Comparison of ENCODE assay signal across 8 mouse cellular contexts in the genomic region with DNA sequence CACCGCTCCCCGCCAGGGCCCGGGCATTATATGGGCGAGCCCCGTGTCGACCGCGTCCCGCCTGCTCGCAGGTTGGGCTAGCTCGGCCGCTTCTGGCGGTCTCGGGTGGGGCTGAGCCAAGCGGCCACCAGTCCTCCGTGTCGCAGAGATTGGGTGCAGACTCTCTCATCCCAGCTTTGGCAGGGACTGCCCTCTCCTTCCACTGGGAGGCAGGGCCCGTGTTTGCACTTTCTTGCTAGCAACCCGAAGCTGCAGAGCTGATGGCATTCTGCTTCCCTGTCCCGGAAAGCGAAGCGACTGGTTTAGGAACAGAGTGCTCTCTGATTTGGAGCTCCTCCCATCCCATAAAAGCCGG. TPM values are rescaled to one million over a fixed set of nuclear protein-coding genes. Genes with fewer than 3 reads are reported as not detected.
A peak's percentile ranks its signal among the peaks of the same experiment; 100 is the strongest.
DNase-seq lines count a peak whose midpoint lies in the region; ATAC-seq and TF ChIP-seq lines count a peak whose summit lies in the region.

No protein-coding gene starts in this region.

- 0% methylated on average over 23 of the region's 23 CpGs for WGBS in kidney, adult 2 months
- WGBS in forebrain, embryonic 12.5 days = under 1% methylated on average over 23 of the region's 23 CpGs
- under 1% methylated on average over 23 of the region's 23 CpGs for WGBS in liver, embryonic 13.5 days (ENCODE audit: insufficient replicate concordance)
- WGBS in stomach, postnatal 0 days = 1% methylated on average over 23 of the region's 23 CpGs

- peak overlapping the region; percentile 77 for H3K4me3 ChIP-seq in kidney, adult 2 months (ENCODE audit: insufficient read depth, low read depth, low read length)
- H3K4me3 ChIP-seq in forebrain, embryonic 12.5 days (replicated peaks) = peak overlapping the region; percentile 86
- peak overlapping the region; percentile 92 for H3K4me3 ChIP-seq in liver, embryonic 13.5 days (replicated peaks)
- peak overlapping the region; percentile 80 for H3K4me3 ChIP-seq in stomach, postnatal 0 days (ENCODE audit: low read depth, low read length)

- TF ChIP-seq EP300 in stomach, postnatal 0 days (optimal IDR thresholded peaks at IDR 0.05) = no peak

- H3K36me3 ChIP-seq in kidney, adult 2 months (ENCODE audit: control insufficient read depth, insufficient read depth, low read length) = peaks cover 6% of the 10 kb centered on the region
- H3K36me3 ChIP-seq in forebrain, embryonic 12.5 days (replicated peaks) = peaks cover 25% of the 10 kb centered on the region
- peaks cover 39% of the 10 kb centered on the region for H3K36me3 ChIP-seq in liver, embryonic 13.5 days
- H3K36me3 ChIP-seq in stomach, postnatal 0 days (ENCODE audit: control insufficient read depth, insufficient read depth, low read length) = no peaks in the 10 kb centered on the region; the same call in 1 of the 2 replicates

- peak overlapping the region; percentile 85 for H3K27ac ChIP-seq in kidney, adult 2 months (ENCODE audit: insufficient read depth, low read depth, low read length)
- peak overlapping the region; percentile 99 for H3K27ac ChIP-seq in forebrain, embryonic 12.5 days
- H3K27ac ChIP-seq in liver, embryonic 13.5 days = peak overlapping the region; percentile 91
- peak overlapping the region; percentile 99 for H3K27ac ChIP-seq in stomach, postnatal 0 days (replicated peaks)

- peak; percentile 31; the same call in 1 of the 2 replicates for ATAC-seq in forebrain, embryonic 12.5 days (ENCODE audit: low FRiP score)
- peak; percentile 22 for ATAC-seq in liver, embryonic 13.5 days (ENCODE audit: low read depth)
- peak; percentile 31 for ATAC-seq in stomach, postnatal 0 days (ENCODE audit: low FRiP score, low TSS enrichment)

- no peak for TF ChIP-seq POLR2A in kidney, adult 2 months (IDR thresholded peaks at IDR 0.05; ENCODE audit: low read depth, low read length)

- intact Hi-C loops in left cerebral cortex, postnatal 4 days (cut with DNase I) = loop anchor here (5.0 kb wide), 1 partner anchor 596 kb away; no protein-coding TSS in a partner anchor

- H3K27me3 ChIP-seq in kidney, adult 2 months (replicated peaks; ENCODE audit: control insufficient read depth, insufficient read depth, low read length) = no peaks in the 10 kb centered on the region
- H3K27me3 ChIP-seq in forebrain, embryonic 12.5 days = no peaks in the 10 kb centered on the region
- H3K27me3 ChIP-seq in liver, embryonic 13.5 days = no peaks in the 10 kb centered on the region
- H3K27me3 ChIP-seq in stomach, postnatal 0 days (ENCODE audit: control insufficient read depth, insufficient read depth, low read length) = no peaks in the 10 kb centered on the region

- H3K9me3 ChIP-seq in forebrain, embryonic 12.5 days = no peaks in the 10 kb centered on the region
- no peaks in the 10 kb centered on the region for H3K9me3 ChIP-seq in liver, embryonic 13.5 days (replicated peaks)
- no peaks in the 10 kb centered on the region for H3K9me3 ChIP-seq in stomach, postnatal 0 days (ENCODE audit: control insufficient read depth, low read length)

- DNase-seq in kidney, adult 2 months = no peak
- no peak for DNase-seq in kidney, adult 8-10 months
- DNase-seq in R1 (ENCODE audit: low read depth, low spot score) = peak; percentile 87
- no peak for DNase-seq in liver, embryonic 13.5 days
- peak; percentile 79 for DNase-seq in stomach, postnatal 0 days (ENCODE audit: low spot score)
- DNase-seq in left cerebral cortex, postnatal 4 days = no peak
- no peak for DNase-seq in cerebellum, adult 9-10 months

- peak overlapping the region; percentile 80 for H3K4me2 ChIP-seq in forebrain, embryonic 12.5 days
- peak overlapping the region; percentile 82 for H3K4me2 ChIP-seq in liver, embryonic 13.5 days
- peak overlapping the region; percentile 74 for H3K4me2 ChIP-seq in stomach, postnatal 0 days (replicated peaks; ENCODE audit: low read depth)

- no peak for TF ChIP-seq CTCF in kidney, adult 2 months (conservative IDR thresholded peaks at IDR 0.05; ENCODE audit: insufficient read depth, insufficient read length, low read depth, low read length)
- TF ChIP-seq CTCF in stomach, postnatal 0 days (IDR thresholded peaks at IDR 0.05; ENCODE audit: low read depth) = peak; percentile 36

- H3K4me1 ChIP-seq in kidney, adult 2 months (ENCODE audit: control insufficient read depth, insufficient read depth, low read length) = no peaks in the 10 kb centered on the region; the same call in 1 of the 2 replicates
- peaks cover 22% of the 10 kb centered on the region for H3K4me1 ChIP-seq in forebrain, embryonic 12.5 days
- H3K4me1 ChIP-seq in liver, embryonic 13.5 days (replicated peaks) = peaks cover 26% of the 10 kb centered on the region
- H3K4me1 ChIP-seq in stomach, postnatal 0 days (replicated peaks; ENCODE audit: control insufficient read depth, insufficient read depth) = 0 out of 2 replicates have a peak, but pooled peaks cover 2% of the 10 kb centered on the region

- H3K9ac ChIP-seq in forebrain, embryonic 12.5 days = peak overlapping the region; percentile 92
- H3K9ac ChIP-seq in liver, embryonic 13.5 days = peak overlapping the region; percentile 97
- peak overlapping the region; percentile 92 for H3K9ac ChIP-seq in stomach, postnatal 0 days (ENCODE audit: low read length)

RNA-seq across cellular contexts. Expression of a gene that starts 0.5 kb away (rescaled TPM):
- 3.3 and 4.0 TPM in 2 replicates for polyA plus RNA-seq in kidney, adult 2 months (2012; rRNA removed)
- 34.5 and 34.6 TPM in 2 replicates for polyA plus RNA-seq in forebrain, embryonic 12.5 days (2016; fragmentation: Nextera tagmentation; extraction: Ambion mirVana)
- 8.3 and 10.1 TPM in 2 replicates for polyA plus RNA-seq in liver, embryonic 13.5 days (2015; fragmentation: Nextera tagmentation; extraction: Ambion mirVana)
- 11.0 and 11.5 TPM in 2 replicates for polyA plus RNA-seq in stomach, postnatal 0 days (2015; fragmentation: Nextera tagmentation; extraction: Ambion mirVana)
- 10 to 100 TPM; 36.4 to 37.2 TPM for total RNA-seq in left cerebral cortex, postnatal 4 days (2021)

RNA-seq across cellular contexts. Expression of a gene that starts 1.2 kb away (rescaled TPM):
- 7.9 and 9.0 TPM in 2 replicates for polyA plus RNA-seq in kidney, adult 2 months (2012; rRNA removed)
- polyA plus RNA-seq in forebrain, embryonic 12.5 days (2016; fragmentation: Nextera tagmentation; extraction: Ambion mirVana) = 72.8 and 76.5 TPM in 2 replicates
- polyA plus RNA-seq in liver, embryonic 13.5 days (2015; fragmentation: Nextera tagmentation; extraction: Ambion mirVana) = 42.8 and 46.2 TPM in 2 replicates
- 24.0 and 26.1 TPM in 2 replicates for polyA plus RNA-seq in stomach, postnatal 0 days (2015; fragmentation: Nextera tagmentation; extraction: Ambion mirVana)
- total RNA-seq in left cerebral cortex, postnatal 4 days (2021) = 10 to 100 TPM; 27.2 to 30.9 TPM

Comparison
In these comparisons a context has a peak if more than half of its experiments do, and no peak if none do; other contexts are left out.
1. DNase-seq: peak in R1 (single experiment) and stomach, postnatal 0 days (single experiment); none in kidney, adult 2 months (single experiment), kidney, adult 8-10 months (0 of 2), liver, embryonic 13.5 days (single experiment), left cerebral cortex, postnatal 4 days (single experiment) and cerebellum, adult 9-10 months (single experiment).
2. Peak in every context shown above with its lines, with median percentiles within 50 percentile points of each other: H3K27ac ChIP-seq, H3K4me3 ChIP-seq, ATAC-seq, H3K4me2 ChIP-seq and H3K9ac ChIP-seq.